Mouse (Mus musculus) testis, adult 2 months (tissue): ENCODE results near the gene Ccdc188. TPM values are rescaled to one million over a fixed set of nuclear protein-coding genes. Genes with fewer than 3 reads are reported as not detected.

Experiments used
- H3K27ac ChIP-seq: fragments of 200-500 bp; 2 replicates; pipeline ENCODE4 v1.5.1; 2012; ENCODE audit warnings: low read depth, low read length; ENCODE audit not compliant: control insufficient read depth, insufficient read depth
- H3K27me3 ChIP-seq: fragments of 200-500 bp; 2 replicates; pipeline ENCODE4 v1.6.1; 2012; ENCODE audit warnings: mild to moderate bottlenecking, low read length, moderate library complexity; ENCODE audit not compliant: control insufficient read depth, insufficient read depth
- H3K36me3 ChIP-seq: fragments of 200-500 bp; 2 replicates; pipeline ENCODE4 v1.6.1; 2012; ENCODE audit warnings: mild to moderate bottlenecking, low read length; ENCODE audit not compliant: control insufficient read depth, insufficient read depth
- H3K4me1 ChIP-seq: fragments of 200-500 bp; 2 replicates; pipeline ENCODE4 v1.6.1; 2012; ENCODE audit warnings: low read length; ENCODE audit not compliant: control insufficient read depth, insufficient read depth
- H3K4me3 ChIP-seq: fragments of 200-500 bp; 2 replicates; pipeline ENCODE4 v1.5.1; 2012; ENCODE audit warnings: low read depth, mild to moderate bottlenecking, low read length, moderate library complexity, mixed read lengths; ENCODE audit not compliant: control insufficient read depth
- CTCF ChIP-seq: fragments of 200-500 bp; IDR thresholded peaks from 2 replicates; pipeline ENCODE4 v1.5.1; 2012; ENCODE audit warnings: low read depth, mild to moderate bottlenecking, inconsistent platforms, low read length, moderate library complexity; ENCODE audit not compliant: control insufficient read depth, insufficient read depth, insufficient replicate concordance
- POLR2A ChIP-seq: fragments of 200-500 bp; IDR thresholded peaks from 2 replicates; pipeline ENCODE4 v1.6.1; 2012; ENCODE audit warnings: low read depth, mild to moderate bottlenecking, inconsistent platforms, low read length, moderate library complexity; ENCODE audit not compliant: control insufficient read depth
- polyA plus RNA-seq: library from polyadenylated mRNA; depleted of rRNA; stranded (reverse); fragments of >200 nt; gene quantifications from 2 replicates; pipeline ENCODE4 v1.2.3, GENCODE M21; 2012

The Ccdc188 gene
- polyA plus RNA-seq, 1 experiment, result 103 TPM

GRCm38 (mm10) chr16:18176758-18177157, 40.9 kb upstream of the Ccdc188 start:
- no peak for TF ChIP-seq POLR2A
- no peak for TF ChIP-seq CTCF
- H3K36me3 ChIP-seq, result no peaks in the 10 kb centered on the region
- no peak overlapping the region for H3K4me3 ChIP-seq
- H3K4me1 ChIP-seq, result no peaks in the 10 kb centered on the region
- no peaks in the 10 kb centered on the region for H3K27me3 ChIP-seq
- H3K27ac ChIP-seq, result no peak overlapping the region

- Histone ChIP-seq H3K27ac (no peak overlapping the region), H3K4me1 (no peaks in the 10 kb centered on the region)
- TF ChIP-seq CTCF, result no peak
- no peak for TF ChIP-seq POLR2A
Observed at GRCm38 (mm10) chr16:18179591-18179990, 38.1 kb upstream of the Ccdc188 start.

GRCm38 (mm10) chr16:18181398-18181797, 36.3 kb upstream of the Ccdc188 start:
- Histone ChIP-seq H3K36me3 (no peaks in the 10 kb centered on the region), H3K4me1 (no peaks in the 10 kb centered on the region), H3K27me3 (no peaks in the 10 kb centered on the region), H3K4me3 (no peak overlapping the region), H3K27ac (no peak overlapping the region)
- TF ChIP-seq CTCF, result no peak
- no peak for TF ChIP-seq POLR2A

More at GRCm38 (mm10) chr16:18179591-18179990, 38.1 kb upstream of the Ccdc188 start:
- Histone ChIP-seq H3K36me3 (no peaks in the 10 kb centered on the region), H3K4me3 (no peak overlapping the region), H3K27me3 (no peaks in the 10 kb centered on the region)

- Histone ChIP-seq H3K4me1 (no peaks in the 10 kb centered on the region), H3K4me3 (no peak overlapping the region), H3K36me3 (no peaks in the 10 kb centered on the region), H3K27me3 (no peaks in the 10 kb centered on the region), H3K27ac (no peak overlapping the region)
- no peak for TF ChIP-seq CTCF
- TF ChIP-seq POLR2A, result no peak
Observed at GRCm38 (mm10) chr16:18182766-18183165, 34.9 kb upstream of the Ccdc188 start.

- Histone ChIP-seq H3K27ac (no peak overlapping the region), H3K36me3 (no peaks in the 10 kb centered on the region), H3K4me3 (no peak overlapping the region), H3K27me3 (no peaks in the 10 kb centered on the region), H3K4me1 (no peaks in the 10 kb centered on the region)
- TF ChIP-seq POLR2A (no peak), CTCF (no peak)
Observed at GRCm38 (mm10) chr16:18185715-18186449, 31.8 kb upstream of the Ccdc188 start.

GRCm38 (mm10) chr16:18186798-18187197, 30.9 kb upstream of the Ccdc188 start:
- Histone ChIP-seq H3K36me3 (no peaks in the 10 kb centered on the region), H3K4me1 (no peaks in the 10 kb centered on the region), H3K27me3 (no peaks in the 10 kb centered on the region), H3K4me3 (no peak overlapping the region), H3K27ac (no peak overlapping the region)
- TF ChIP-seq POLR2A (no peak), CTCF (no peak)

GRCm38 (mm10) chr16:18187221-18187620, 30.5 kb upstream of the Ccdc188 start:
- Histone ChIP-seq H3K27me3 (no peaks in the 10 kb centered on the region), H3K27ac (no peak overlapping the region), H3K4me1 (no peaks in the 10 kb centered on the region), H3K36me3 (no peaks in the 10 kb centered on the region), H3K4me3 (no peak overlapping the region)
- TF ChIP-seq POLR2A, result no peak
- TF ChIP-seq CTCF, result no peak
